Mouse (Mus musculus) cerebellum, adult 2 months (tissue): Measurements from ENCODE around the gene Tle3. TPM values are rescaled to one million over a fixed set of nuclear protein-coding genes. Genes with fewer than 3 reads are reported as not detected.

ENCODE experiments used
- DNase-seq, 2 experiments: peaks; one replicate each; pipeline ENCODE4 v3.0.0; 2021
- H3K27ac ChIP-seq: fragments of 200-500 bp; 2 replicates; pipeline ENCODE4 v1.5.1; 2012; ENCODE audit warnings: low read length, control low read depth, inconsistent platforms; ENCODE audit not compliant: insufficient read depth
- H3K27me3 ChIP-seq: fragments of 200-500 bp; 2 replicates; pipeline ENCODE4 v1.6.1; 2012; ENCODE audit warnings: inconsistent platforms, mild to moderate bottlenecking, low read length, moderate library complexity; ENCODE audit not compliant: control insufficient read depth, insufficient read depth
- H3K4me1 ChIP-seq: fragments of 200-500 bp; 2 replicates; pipeline ENCODE4 v1.6.1; 2011; ENCODE audit warnings: low read length; ENCODE audit not compliant: control insufficient read depth, insufficient read depth
- H3K4me3 ChIP-seq: fragments of 200-500 bp; replicated peaks from 2 replicates; pipeline ENCODE3; 2011; ENCODE audit warnings: mild to moderate bottlenecking, low read depth, low read length, control low read depth; ENCODE audit not compliant: insufficient read depth
- CTCF ChIP-seq: fragments of 200-500 bp; IDR thresholded peaks from 2 replicates; pipeline ENCODE4 v1.5.1; 2011; ENCODE audit warnings: low read depth, mild to moderate bottlenecking, control low read depth, low read length, moderate library complexity, borderline replicate concordance; ENCODE audit not compliant: insufficient read depth
- POLR2A ChIP-seq: fragments of 200-500 bp; IDR thresholded peaks from 2 replicates; pipeline ENCODE4 v1.6.1; 2011; ENCODE audit warnings: low read length, control low read depth, borderline replicate concordance; ENCODE audit not compliant: insufficient read depth
- WGBS: fragments of 180-500 bp; shearing (Covaris S2); methylation state at CpG from one replicate; pipeline ENCODE4 v1.1.7; 2018; 5-methylcytosine and 5-hydroxymethylcytosine counted together
- polyA plus RNA-seq: library from polyadenylated mRNA; depleted of rRNA; stranded (reverse); fragments of >200 nt; gene quantifications from 2 replicates; pipeline ENCODE4 v1.2.3, GENCODE M21; 2012

Gene Tle3
- polyA plus RNA-seq, 1 experiment, result 50.6 TPM

GRCm38 (mm10) chr9:61359741-61360140 is 12.4 kb upstream of the Tle3 start:
- Histone ChIP-seq H3K4me3 (no peak overlapping the region), H3K27me3 (no peaks in the 10 kb centered on the region), H3K4me1 (peaks cover 3% of the 10 kb centered on the region), H3K27ac (no peak overlapping the region)
- WGBS, result 100% methylated on average over 3 of the region's 3 CpGs
- DNase-seq, result no peak
- no peak for TF ChIP-seq CTCF
- no peak for TF ChIP-seq POLR2A

DNA sequence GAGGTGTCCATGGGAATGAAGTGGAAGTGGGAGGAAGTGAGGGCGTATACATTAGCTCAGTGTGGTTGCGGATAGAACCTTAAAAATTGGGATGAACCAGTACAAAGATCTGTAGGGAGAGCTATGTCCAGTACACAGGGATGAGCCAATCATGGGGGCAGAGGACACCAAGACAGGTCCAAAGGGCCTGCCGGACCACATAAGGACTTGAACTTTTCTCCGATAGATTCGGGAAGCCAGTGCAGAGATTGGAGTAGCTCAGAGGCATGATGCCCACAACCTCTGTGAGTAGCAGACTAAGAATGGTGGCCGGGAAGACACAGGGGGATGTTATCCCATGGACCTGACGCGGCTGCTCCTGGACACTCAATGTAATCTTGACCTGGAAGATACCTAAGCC is 12.0 kb upstream of the Tle3 start:
- TF ChIP-seq POLR2A, result no peak
- 97% methylated on average over 8 of the region's 8 CpGs for WGBS

GRCm38 (mm10) chr9:61360727-61361631 is 11.2 kb upstream of the Tle3 start:
- H3K4me1 ChIP-seq, result peaks cover 3% of the 10 kb centered on the region
- H3K27ac ChIP-seq, result no peak overlapping the region
- TF ChIP-seq CTCF (no peak), POLR2A (no peak)
- no peak for DNase-seq
- 82% methylated on average over 17 of the region's 17 CpGs for WGBS
- H3K4me3 ChIP-seq, result no peak overlapping the region
- no peaks in the 10 kb centered on the region for H3K27me3 ChIP-seq

More for the DNA sequence above, 12.0 kb upstream of the Tle3 start:
- no peaks in the 10 kb centered on the region for H3K27me3 ChIP-seq
- no peak overlapping the region for H3K4me3 ChIP-seq
- H3K27ac ChIP-seq, result no peak overlapping the region
- H3K4me1 ChIP-seq, result peaks cover 3% of the 10 kb centered on the region
- DNase-seq, result no peak

DNA sequence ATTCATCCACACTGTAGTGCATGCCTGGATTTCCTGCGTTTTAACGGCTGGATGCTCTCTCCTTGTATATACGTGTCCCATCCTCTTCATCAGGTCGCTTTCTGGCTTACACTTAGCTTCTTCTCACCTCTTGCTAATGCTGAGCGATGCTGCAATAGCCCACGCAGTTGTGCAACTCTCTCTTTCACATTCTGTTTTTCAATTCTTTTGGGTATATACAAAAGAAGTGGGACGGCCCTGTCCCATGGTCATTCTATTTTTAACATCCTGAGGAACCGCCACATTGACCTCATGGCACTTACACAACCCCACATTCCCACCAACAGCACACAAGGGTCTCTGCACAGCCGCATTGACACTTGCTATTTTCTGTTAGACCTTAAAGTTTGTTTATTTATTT is 9.0 kb upstream of the Tle3 start:
- H3K4me3 ChIP-seq, result no peak overlapping the region
- WGBS, result 91% methylated on average over 9 of the region's 9 CpGs

DNA sequence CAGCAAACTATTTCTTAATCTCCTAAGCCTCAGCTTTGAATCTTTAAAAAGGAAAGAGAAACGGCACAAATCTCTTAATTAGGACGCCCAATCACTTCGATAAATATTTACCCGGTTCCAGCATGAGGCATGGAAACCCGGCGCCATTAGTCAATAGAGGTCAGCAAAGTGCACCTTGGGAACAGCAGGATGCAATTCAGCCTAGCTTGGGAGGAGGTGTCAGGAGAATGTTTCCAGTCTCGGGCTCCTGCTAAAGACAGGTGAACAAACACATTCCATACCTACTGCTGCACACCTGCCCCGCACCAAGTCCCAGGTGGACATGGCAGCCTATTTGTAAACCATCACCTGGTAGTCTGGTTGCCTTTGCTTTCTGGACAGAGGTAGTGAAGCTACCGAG is 6.1 kb upstream of the Tle3 start:
- 79% methylated on average over 9 of the region's 9 CpGs for WGBS
- TF ChIP-seq POLR2A, result no peak
- no peak overlapping the region for H3K4me3 ChIP-seq
- no peak overlapping the region for H3K27ac ChIP-seq
- H3K4me1 ChIP-seq, result no peaks in the 10 kb centered on the region
- no peak for DNase-seq
- no peaks in the 10 kb centered on the region for H3K27me3 ChIP-seq

More for the DNA sequence above, 9.0 kb upstream of the Tle3 start:
- Histone ChIP-seq H3K27me3 (no peaks in the 10 kb centered on the region), H3K27ac (no peak overlapping the region), H3K4me1 (peaks cover 3% of the 10 kb centered on the region)
- TF ChIP-seq CTCF, result no peak
- no peak for TF ChIP-seq POLR2A
- DNase-seq, result no peak

- no peak overlapping the region for H3K27ac ChIP-seq
- no peaks in the 10 kb centered on the region for H3K27me3 ChIP-seq
- TF ChIP-seq CTCF (no peak), POLR2A (no peak)
- WGBS, result 88% methylated on average over 4 of the region's 4 CpGs
- H3K4me1 ChIP-seq, result no peaks in the 10 kb centered on the region
- DNase-seq, result no peak
- H3K4me3 ChIP-seq, result no peak overlapping the region
Measured at GRCm38 (mm10) chr9:61367156-61367555, 5.0 kb upstream of the Tle3 start.

DNA sequence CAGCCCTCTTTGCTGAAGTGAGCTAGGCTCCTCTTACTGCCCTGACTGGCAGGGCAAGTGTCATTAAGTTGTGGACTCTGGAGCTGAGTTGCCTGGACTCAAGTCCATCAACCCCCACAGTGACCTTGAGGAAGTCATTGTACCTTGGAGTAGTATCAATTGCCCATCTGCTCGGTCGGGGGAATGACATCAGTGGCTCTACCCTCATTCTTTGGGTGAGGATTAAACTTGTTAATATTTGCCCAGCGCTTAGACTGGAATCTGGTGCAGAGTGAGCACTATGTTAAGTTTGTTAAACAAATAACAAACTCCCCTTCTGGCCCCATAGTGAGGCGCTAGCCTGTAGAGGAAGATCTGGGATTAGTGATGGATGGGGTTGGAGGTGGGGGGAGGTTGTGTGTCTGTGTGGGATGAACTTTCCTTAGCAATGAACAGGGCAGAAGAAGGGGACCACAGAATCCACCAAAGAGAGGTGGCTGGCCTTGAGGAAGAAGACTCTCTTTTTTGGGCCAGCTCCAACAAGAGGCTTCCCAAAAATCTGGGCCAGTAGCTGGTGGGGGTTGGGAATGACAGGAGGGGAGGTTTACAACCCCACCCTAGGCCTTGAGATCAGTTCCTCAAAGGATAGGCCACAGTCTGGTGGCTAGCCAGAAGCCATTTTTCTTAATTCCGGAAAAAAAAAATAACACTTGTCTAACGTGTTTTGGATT is 4.2 kb upstream of the Tle3 start:
- TF ChIP-seq POLR2A, result no peak
- DNase-seq, result no peak
- Histone ChIP-seq H3K27ac (no peak overlapping the region), H3K27me3 (no peaks in the 10 kb centered on the region), H3K4me3 (no peak overlapping the region), H3K4me1 (no peaks in the 10 kb centered on the region)
- 90% methylated on average over 6 of the region's 6 CpGs for WGBS

- no peak for TF ChIP-seq CTCF
- no peak for TF ChIP-seq POLR2A
- no peak overlapping the region for H3K27ac ChIP-seq
- no peak overlapping the region for H3K4me3 ChIP-seq
- H3K4me1 ChIP-seq, result no peaks in the 10 kb centered on the region
- no peaks in the 10 kb centered on the region for H3K27me3 ChIP-seq
- 64% methylated on average over 12 of the region's 12 CpGs for WGBS
- DNase-seq, result peak; percentile 47 to 57
Measured at GRCm38 (mm10) chr9:61368567-61369240, 3.5 kb upstream of the Tle3 start.
